Mouse (Mus musculus): ENCODE data around the gene Suclg2. TPM values are rescaled to one million over a fixed set of nuclear protein-coding genes. Genes with fewer than 3 reads are reported as not detected.
A peak's percentile ranks its signal among the peaks of the same experiment; 100 is the strongest.

Suclg2 gene
- total RNA-seq, 2 experiments from 2014 or later = 13.3 to 16.5 TPM

DNA sequence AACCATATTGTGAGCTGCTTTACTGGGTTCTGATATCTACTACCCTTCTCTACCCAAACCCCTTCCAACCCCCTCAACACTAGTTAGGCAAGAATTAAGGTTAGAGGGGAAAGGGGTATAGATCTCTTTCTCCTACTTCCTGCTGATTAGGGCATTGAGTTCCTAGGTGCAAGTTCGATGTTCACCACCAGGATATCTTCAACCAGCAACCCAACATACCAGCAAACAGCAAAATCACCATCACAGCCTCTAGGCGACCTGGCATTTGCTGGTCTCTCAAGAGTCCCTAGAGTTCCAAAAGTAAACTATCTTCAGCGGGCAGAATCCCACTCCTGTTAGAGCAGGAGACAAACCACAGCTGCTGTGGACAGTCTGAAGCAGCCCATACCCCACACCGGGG lies 33.4 kb downstream of the Suclg2 start:
- DNase-seq (ENCODE audit: low spot score in 2 of 2) = no peak
- no peak overlapping the region for H3K27ac ChIP-seq
- peak; percentile 16; the same call in 1 of the 2 replicates for TF ChIP-seq CTCF (conservative IDR thresholded peaks at IDR 0.05)
- no peak overlapping the region for H3K4me3 ChIP-seq

DNA sequence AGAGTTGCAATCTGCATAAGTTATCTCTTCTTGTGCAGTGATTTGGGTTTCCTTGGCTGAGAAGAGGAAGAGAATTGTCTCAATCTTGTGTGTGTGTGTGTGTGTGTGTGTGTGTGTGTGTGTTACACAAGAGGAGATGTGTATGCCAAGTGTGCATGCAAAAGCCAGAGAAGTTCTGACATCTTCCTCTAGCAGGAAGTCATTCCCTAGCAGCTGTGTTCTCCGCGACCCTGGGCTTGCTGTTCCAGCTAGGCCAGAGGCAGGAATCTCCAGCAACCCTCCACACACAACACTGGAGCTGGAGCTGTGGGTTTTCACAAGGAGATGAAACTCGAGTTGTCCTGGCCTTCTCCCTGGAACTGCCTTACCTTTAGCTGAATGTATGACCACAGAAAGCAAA lies 38.9 kb downstream of the Suclg2 start:
- no peak for DNase-seq (ENCODE audit: low spot score in 2 of 2)
- Histone ChIP-seq H3K4me3 (no peak overlapping the region), H3K27ac (no peak overlapping the region)
- no peak for TF ChIP-seq CTCF (conservative IDR thresholded peaks at IDR 0.05)

DNA sequence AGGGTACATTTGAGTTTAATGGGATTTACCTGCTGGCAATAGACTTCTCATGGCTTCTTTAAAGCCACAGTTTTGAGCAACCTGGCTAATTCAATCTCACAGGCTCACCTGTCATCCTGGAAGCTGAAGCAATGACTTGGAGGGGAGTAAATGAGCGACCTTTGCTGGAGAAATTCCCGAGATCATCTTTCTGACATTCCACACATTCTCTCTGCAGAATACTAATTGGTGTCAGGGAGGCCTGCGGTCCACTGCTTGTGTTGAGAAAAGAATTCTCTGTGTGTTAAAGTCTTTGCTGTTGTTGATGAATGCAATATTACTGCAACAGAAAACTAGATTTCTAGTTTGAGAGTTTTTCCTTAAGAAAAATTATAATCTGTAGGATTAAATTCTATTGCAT lies 39.3 kb downstream of the Suclg2 start:
- Histone ChIP-seq H3K4me3 (no peak overlapping the region), H3K27ac (no peak overlapping the region)
- DNase-seq (ENCODE audit: low spot score in 2 of 2) = no peak
- TF ChIP-seq CTCF (conservative IDR thresholded peaks at IDR 0.05) = no peak

DNA sequence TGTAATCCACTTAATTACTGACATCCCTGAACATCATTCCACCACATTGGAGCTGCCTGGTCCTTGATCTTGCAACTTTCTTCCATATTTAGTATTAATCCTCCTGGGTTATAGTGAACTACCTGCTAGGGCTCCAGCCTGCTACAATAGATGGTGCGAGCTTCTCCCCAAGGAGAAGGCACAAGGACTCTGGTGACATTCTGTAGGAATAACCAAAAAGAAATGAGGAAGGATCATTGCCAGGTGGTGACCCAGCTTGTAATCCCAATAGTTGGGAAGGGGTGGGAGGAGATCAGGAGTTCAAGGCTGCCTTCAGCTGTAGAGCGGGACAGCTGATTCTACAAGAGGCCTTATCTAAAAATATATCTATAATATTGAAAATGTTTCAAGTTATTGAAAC lies 41.6 kb downstream of the Suclg2 start:
- no peak overlapping the region for H3K4me3 ChIP-seq
- no peak overlapping the region for H3K27ac ChIP-seq
- no peak for TF ChIP-seq CTCF (conservative IDR thresholded peaks at IDR 0.05)
- DNase-seq (ENCODE audit: low spot score in 2 of 2) = no peak

DNA sequence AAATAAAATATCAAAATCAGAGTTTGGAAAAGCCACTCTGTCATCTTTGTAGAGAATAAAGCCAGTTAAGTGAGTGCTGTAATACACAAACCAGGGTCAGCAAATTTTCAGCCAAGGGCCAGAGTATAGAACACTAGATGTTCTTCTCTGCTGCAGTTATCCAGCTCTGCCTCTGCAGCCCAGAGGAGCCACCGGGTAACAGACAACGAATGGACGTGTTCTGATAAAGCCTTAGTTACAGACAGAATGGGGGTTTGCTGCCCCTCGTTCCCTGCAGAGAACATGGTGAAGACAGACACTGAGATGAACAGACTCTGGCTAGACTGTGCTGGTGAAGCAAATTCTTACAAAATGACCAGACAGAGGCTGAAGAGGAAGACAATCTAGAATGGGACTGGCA lies 42.2 kb downstream of the Suclg2 start:
- Histone ChIP-seq H3K27ac (no peak overlapping the region), H3K4me3 (no peak overlapping the region)
- DNase-seq (ENCODE audit: low spot score in 2 of 2) = no peak
- TF ChIP-seq CTCF (conservative IDR thresholded peaks at IDR 0.05) = no peak

DNA sequence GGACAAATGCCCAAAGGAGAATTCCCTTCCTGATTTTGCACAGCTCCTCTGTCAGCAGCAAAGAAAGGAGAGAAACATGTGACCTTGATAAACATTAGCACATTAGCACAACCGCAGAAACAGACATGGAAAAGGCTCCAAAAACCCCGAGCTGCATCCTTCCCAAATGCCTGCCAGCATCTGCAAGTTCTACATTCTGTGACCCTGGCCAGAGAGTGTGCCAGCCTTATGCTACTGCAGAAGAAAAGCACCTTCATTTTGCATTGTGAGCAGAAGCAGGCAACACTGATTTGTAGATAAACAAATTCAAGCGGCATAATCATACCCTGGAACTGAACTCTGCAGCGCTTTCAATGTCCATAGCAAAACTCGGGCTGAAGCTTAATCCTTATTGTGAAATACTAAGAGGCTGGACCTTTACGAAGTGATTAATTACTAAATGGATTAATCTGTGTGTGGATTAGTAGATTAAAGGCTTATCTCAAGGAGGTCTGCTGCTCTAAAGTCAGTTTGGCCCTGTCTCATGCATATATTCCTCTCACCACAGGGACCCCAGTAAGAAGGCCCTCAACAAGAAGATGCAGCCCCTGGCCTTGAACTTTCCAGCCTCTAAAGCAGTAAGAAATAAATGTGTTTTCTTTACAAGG lies 43.4 kb downstream of the Suclg2 start:
- Histone ChIP-seq H3K4me3 (no peak overlapping the region), H3K27ac (no peak overlapping the region)
- DNase-seq (ENCODE audit: low spot score in 2 of 2) = no peak
- no peak for TF ChIP-seq CTCF (conservative IDR thresholded peaks at IDR 0.05)

DNA sequence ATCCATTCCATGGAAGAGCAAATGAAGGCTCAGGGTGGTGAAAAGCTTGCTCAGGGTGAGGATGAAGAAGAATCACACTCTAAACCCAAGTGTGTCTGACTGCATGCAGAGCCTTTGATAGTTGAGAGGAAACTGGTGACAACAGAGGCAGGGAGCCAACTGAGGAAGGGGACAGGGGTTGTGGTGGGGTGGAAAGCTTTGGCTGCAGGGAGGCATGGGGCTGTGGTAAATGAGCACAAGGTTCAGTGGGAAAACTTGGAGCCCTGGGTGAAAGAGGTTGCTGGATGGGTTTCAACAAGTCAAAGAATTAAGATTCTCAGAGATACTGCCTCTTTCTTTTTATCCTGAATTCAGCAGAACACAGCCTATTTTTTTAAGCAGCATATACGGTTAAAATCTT lies 43.9 kb downstream of the Suclg2 start:
- H3K27ac ChIP-seq = no peak overlapping the region
- H3K4me3 ChIP-seq = no peak overlapping the region
- TF ChIP-seq CTCF (conservative IDR thresholded peaks at IDR 0.05) = no peak
- DNase-seq (ENCODE audit: low spot score in 2 of 2) = no peak

DNA sequence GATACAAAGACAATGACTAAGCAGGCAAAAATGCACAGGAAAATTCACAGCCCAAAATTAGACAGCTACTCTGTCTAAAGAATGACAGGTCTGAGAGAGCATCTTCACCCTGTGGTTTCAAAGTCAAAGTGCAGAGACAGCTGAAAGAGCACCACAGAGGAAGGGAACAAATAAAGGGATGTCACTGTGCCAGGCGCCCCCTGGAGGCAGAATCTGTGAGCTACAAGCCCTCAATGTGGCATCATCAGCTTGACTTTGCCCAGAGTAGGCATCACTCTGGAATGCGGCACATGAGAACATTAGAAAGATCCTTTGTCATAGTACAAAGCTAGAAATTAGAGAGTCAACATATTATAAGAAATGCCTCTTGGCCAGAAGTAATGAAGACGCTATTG lies 49.3 kb downstream of the Suclg2 start:
- TF ChIP-seq CTCF (conservative IDR thresholded peaks at IDR 0.05) = peak; percentile 82

DNA sequence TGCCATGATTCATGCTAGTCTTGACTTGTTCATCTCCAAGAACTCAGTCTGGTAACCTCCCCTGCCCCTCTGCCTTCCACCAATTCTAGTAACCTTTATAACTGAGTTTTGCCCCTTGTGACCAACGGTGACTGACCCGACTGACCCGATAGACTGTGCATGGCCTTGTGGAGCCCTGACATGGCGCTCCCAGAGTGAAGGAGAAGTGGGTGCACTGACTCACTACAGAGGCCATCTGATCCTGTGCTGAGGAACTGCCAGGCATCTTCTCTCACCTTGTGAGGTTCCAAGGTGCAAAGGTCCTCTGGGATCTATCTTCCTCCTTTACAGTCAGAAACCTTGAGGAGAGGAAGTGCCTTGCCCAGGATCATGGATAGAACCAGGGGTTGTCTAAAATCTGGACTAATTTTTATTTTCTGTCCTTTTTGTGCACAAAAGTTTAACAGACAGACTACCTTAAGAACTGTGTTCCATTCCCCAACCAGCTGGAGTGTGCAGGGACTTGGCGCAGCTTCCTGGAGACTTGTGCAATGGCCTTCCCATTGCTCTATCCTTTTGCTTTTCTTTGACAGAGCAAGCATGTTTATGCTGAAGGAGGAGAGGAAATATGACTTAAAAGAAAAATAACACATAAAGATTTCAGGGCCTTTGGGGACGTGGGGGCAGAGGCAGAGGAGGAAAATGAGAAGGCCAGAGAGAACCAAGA lies 49.8 kb downstream of the Suclg2 start:
- Histone ChIP-seq H3K4me3 (no peak overlapping the region), H3K27ac (no peak overlapping the region)
- TF ChIP-seq CTCF (conservative IDR thresholded peaks at IDR 0.05) = no peak
- DNase-seq (ENCODE audit: low spot score in 2 of 2) = no peak

More for the DNA sequence above, 49.3 kb downstream of the Suclg2 start:
- peak in 1 of 2 experiments; percentile 41 for DNase-seq (ENCODE audit: low spot score in 2 of 2)
- H3K4me3 ChIP-seq = no peak overlapping the region
- H3K27ac ChIP-seq = no peak overlapping the region

DNA sequence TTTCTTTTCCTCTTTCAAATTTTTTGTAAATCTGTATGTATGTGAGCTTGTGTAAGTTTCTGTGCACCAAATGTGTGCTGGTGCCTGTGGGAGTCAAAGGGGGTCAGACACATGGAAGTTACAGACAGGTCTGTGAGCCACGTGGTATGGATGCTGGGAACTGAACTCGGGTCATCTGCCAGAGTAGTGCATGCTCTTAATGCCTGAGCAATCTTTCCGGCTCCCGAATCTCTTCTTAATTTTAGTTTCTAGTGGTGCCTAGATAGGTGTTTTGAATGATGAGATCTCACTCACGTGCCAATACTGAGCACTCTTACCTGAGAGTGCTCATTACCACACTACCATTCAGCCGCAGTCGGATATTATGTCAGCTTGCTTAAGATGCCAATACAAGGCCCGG lies 60.9 kb downstream of the Suclg2 start:
- H3K27ac ChIP-seq = no peak overlapping the region
- no peak for TF ChIP-seq CTCF (conservative IDR thresholded peaks at IDR 0.05)
- no peak for DNase-seq (ENCODE audit: low spot score in 2 of 2)
- no peak overlapping the region for H3K4me3 ChIP-seq

DNA sequence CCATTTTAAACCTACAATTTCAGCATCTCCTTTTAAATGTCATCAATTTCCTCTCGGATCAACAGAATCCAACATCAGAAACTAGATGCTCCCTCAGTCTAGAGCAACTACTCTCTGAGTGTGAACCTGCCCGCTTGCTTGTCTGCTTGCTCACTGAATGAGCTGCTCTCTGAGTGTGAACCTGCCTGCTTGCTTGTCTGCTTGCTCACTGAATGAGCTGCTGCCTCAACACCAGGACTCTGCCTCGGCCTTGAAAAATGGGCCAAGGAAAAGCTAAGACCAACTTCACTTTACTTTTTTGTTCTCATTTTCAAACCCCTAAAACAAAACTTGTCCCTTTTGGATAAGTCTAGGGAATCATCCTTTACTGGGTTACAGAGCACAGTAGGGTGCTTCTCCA lies 64.9 kb downstream of the Suclg2 start:
- TF ChIP-seq CTCF (conservative IDR thresholded peaks at IDR 0.05) = no peak

DNA sequence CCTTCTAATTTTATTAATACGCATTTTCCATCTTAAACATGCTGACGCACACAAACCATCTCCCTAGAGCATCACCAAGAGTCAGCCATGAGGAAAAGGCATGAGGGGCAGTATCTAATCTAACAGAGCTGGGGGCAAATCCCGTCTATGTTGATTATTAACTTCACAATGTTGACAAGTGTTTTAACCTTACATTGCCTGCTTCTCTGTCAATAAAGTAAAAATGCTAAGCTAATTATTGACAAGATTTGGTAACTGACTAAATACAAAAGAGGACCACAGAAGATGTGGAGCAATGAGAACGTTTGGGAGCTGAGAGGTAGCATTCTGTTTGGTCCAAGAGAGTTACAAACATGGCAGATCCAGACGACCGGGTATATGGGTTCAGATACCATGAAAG lies 65.8 kb downstream of the Suclg2 start:
- DNase-seq (ENCODE audit: low spot score in 2 of 2) = no peak
- no peak for TF ChIP-seq CTCF (conservative IDR thresholded peaks at IDR 0.05)

More for the DNA sequence above, 64.9 kb downstream of the Suclg2 start:
- H3K27ac ChIP-seq = no peak overlapping the region
- no peak for DNase-seq (ENCODE audit: low spot score in 2 of 2)
- no peak overlapping the region for H3K4me3 ChIP-seq

DNA sequence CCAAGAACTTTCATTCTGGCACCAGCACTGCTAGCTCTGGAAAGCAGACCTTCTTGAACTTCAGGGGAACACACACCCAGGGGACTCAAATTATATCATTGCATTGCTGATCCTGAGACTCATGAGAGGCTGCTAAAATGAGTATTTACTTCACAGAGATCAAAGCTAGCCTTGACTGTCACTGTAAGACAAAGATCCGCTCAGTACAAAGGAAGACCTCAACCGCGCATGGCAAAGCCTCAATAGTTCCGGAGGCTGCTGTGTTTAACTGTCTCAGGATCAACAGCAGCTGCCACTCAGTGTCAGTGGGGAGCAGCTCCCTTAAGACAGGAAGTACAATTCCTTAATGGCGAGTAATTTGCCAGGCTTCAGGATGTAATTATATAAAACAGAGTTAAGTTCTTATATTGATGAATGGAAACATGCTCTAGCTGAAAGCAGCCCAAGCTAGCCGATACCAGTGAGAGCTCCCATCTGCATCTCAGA lies 67.2 kb downstream of the Suclg2 start:
- Histone ChIP-seq H3K27ac (no peak overlapping the region), H3K4me3 (no peak overlapping the region)
- DNase-seq (ENCODE audit: low spot score in 2 of 2) = no peak
- no peak for TF ChIP-seq CTCF (conservative IDR thresholded peaks at IDR 0.05)

More for the DNA sequence above, 65.8 kb downstream of the Suclg2 start:
- H3K4me3 ChIP-seq = no peak overlapping the region
- no peak overlapping the region for H3K27ac ChIP-seq

All from layer of hippocampus, adult 2 months (tissue).